Mouse (Mus musculus) layer of hippocampus, adult 18-20 months (tissue): ENCODE measurements at regions not wholly inside any gene's neighbourhood (a gene's known extent, or its start where the extent isn't known, plus 50 kb on each side); places are given as distances from the start of the nearest gene placed in this dataset.
"Not testable (repeated sequence)": the region's sequence is repeated elsewhere in the genome, so short reads cannot be mapped to it uniquely, and the experiment has no call there.

Source experiments
- DNase-seq, 2 experiments: peaks; one replicate each; pipeline ENCODE4 v3.0.0; 2022; ENCODE audit warnings: low spot score in 2 of 2
- microRNA-seq, 2 experiments: library from miRNA; unstranded; fragments of <30 nt; microRNA quantifications; one replicate each; pipeline ENCODE4 v1.2.0; 2021

DNA sequence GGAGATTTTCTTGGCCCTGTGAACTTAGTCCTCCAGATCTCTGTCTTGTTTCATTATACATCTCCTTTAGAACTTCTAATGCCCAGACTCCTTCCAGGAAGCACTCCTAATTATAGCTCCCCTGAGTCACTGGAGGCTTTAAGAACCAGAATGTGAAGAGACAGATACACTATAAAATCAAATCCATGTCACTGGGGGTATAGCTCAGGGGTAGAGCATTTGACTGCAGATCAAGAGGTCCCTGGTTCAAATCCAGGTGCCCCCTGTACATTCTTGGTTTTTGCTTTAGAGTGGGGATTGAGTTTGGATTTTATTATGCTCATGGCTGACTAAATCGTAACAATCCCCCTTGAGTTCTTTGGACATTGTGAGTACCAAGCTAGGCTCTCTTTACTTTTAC lies 62.4 kb upstream of the Acpp start:
- no peak for DNase-seq

DNA sequence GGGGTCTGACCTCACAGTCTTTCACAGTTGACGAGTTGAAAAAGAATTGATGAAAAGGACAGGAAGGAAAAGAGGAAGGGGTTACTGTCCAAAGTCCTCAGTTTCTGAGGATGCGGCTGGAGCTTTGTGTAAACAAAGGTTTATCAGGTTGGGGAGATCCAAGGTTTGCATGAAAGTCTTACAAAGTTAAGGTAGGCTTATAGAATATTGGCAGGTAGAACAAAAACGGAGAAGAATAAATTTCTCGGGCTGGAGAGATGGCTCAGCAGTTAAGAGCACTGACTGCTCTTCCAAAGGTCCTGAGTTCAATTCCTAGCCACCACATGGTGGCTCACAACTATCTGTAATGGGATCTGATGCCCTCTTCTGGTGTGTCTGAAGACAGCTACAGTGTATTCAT lies 60.9 kb upstream of the Acpp start:
- DNase-seq, result not testable (repeated sequence)

DNA sequence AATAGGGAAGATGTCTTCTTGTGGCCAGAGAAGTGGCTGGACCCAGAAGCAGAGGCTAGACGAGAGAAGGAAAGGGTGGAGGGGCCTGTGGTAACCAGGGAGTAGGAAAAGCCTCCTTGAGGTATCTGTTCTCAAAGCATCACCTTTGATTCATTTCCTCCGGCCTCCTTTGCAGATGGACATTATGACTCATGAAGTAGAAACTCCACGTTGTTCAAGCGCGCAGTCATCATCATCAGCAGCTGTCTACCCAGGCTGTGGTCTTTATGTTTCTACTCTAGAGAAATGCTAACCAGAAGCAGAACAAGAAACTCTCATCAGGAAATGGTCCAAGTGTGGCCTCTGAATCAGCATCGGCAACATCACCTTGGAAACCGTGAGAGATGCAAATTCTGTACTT lies 50.3 kb upstream of the Acpp start:
- no peak for DNase-seq

Small RNA genes lying in the stretch of these regions (microRNA-seq; reads per million reads assigned to microRNA genes)
- gene Mir2136, result 0 reads per million in 2 experiments
